Mouse (Mus musculus): ENCODE data around the gene Cd300lb.

GRCm38 (mm10) chr11:114879666-114880065, 54.5 kb downstream of the Cd300lb start:
- TF ChIP-seq CTCF (IDR thresholded peaks at IDR 0.05; ENCODE audit: low read depth) (no peak), EP300 (IDR thresholded peaks at IDR 0.05; ENCODE audit: low read depth) (no peak)

Data from heart, postnatal 0 days (tissue).